Mouse (Mus musculus): ENCODE data around the gene Grb2. TPM values are rescaled to one million over a fixed set of nuclear protein-coding genes. Genes with fewer than 3 reads are reported as not detected.

Gene Grb2
- total RNA-seq, 2 experiments from 2014 or later, result 122 to 144 TPM

Other genes starting within 250 kb of the Grb2 start
- gene Slc16a5, start 246.1 kb downstream of the Grb2 start, total RNA-seq (2021), result under 1 TPM; 0.15 to 0.57 TPM
- 1 to 10 TPM; 2.3 to 2.6 TPM for gene Armc7, start 232.9 kb downstream of the Grb2 start, total RNA-seq (2021)
- gene Nt5c, start 216.7 kb downstream of the Grb2 start, total RNA-seq (2021), result 10 to 100 TPM; 24.6 to 26.7 TPM
- gene Jpt1, start 194.2 kb downstream of the Grb2 start, total RNA-seq (2021), result 100 to 1,000 TPM; 338 to 393 TPM
- gene Sumo2, start 172.3 kb downstream of the Grb2 start, total RNA-seq (2021), result 100 to 1,000 TPM; 217 to 251 TPM
- gene Nup85, start 144.2 kb downstream of the Grb2 start, total RNA-seq (2021), result 10 to 100 TPM; 27.0 to 28.1 TPM
- gene Mrps7, start 104.7 kb downstream of the Grb2 start, total RNA-seq (2021), result 10 to 100 TPM; 60.2 to 72.5 TPM
- gene Gga3, start 104.5 kb downstream of the Grb2 start, total RNA-seq (2021), result 10 to 100 TPM; 17.9 to 21.0 TPM
- gene Mif4gd, start 95.6 kb downstream of the Grb2 start, total RNA-seq (2021), result 10 to 100 TPM; 37.6 to 38.8 TPM
- 10 to 100 TPM; 40.3 to 41.1 TPM for gene Slc25a19, start 80.3 kb downstream of the Grb2 start, total RNA-seq (2021)
- 100 to 1,000 TPM; 106 to 116 TPM for gene Tmem94, start 56.8 kb upstream of the Grb2 start, total RNA-seq (2021)
- gene Caskin2, start 105.0 kb upstream of the Grb2 start, total RNA-seq (2021), result 10 to 100 TPM; 59.4 to 60.9 TPM
- 10 to 100 TPM; 10.5 to 15.0 TPM for gene Tsen54, start 106.1 kb upstream of the Grb2 start, total RNA-seq (2021)
- 10 to 100 TPM; 17.9 to 18.2 TPM for gene Llgl2, start 115.5 kb upstream of the Grb2 start, total RNA-seq (2021)
- under 1 TPM; 0.17 to 0.22 TPM for gene Myo15b, start 149.8 kb upstream of the Grb2 start, total RNA-seq (2021)
- 10 to 100 TPM; 28.7 to 43.3 TPM for gene Smim5, start 191.4 kb upstream of the Grb2 start, total RNA-seq (2021)
- gene Smim6, start 203.4 kb upstream of the Grb2 start, total RNA-seq (2021), result under 1 TPM; 0.37 to 0.45 TPM
- gene Sap30bp, start 224.7 kb upstream of the Grb2 start, total RNA-seq (2021), result 10 to 100 TPM; 26.6 to 26.7 TPM
- 10 to 100 TPM in 1 of 2 experiments, 1 to 10 TPM in 1; 8.3 to 10.9 TPM for gene Recql5, start 224.9 kb upstream of the Grb2 start, total RNA-seq (2021)

Data from heart, postnatal 10 days (tissue).